In genomic region chr11:60248596-60249404, GRCm38 (mm10) we compare ENCODE assay signal across 9 mouse cellular contexts. TPM values are rescaled to one million over a fixed set of nuclear protein-coding genes. Genes with fewer than 3 reads are reported as not detected.
DNase-seq lines count a peak whose midpoint lies in the region; ATAC-seq and TF ChIP-seq lines count a peak whose summit lies in the region.
"Had no signal": no experiment of that assay in that cellular context is flagged by ENCODE, and none has a peak within 500 bp of the region (broad histone marks: within the 10 kb centered on the region; RNA-seq: fewer than 3 reads in every experiment).

No protein-coding gene starts in this region.

- H3K4me1 ChIP-seq in lung, postnatal 0 days (ENCODE audit: insufficient read depth, low read depth, low read length): no peaks in the 10 kb centered on the region; the same call in 1 of the 2 replicates
- peaks cover 7% of the 10 kb centered on the region; the same call in 1 of the 2 replicates for H3K4me1 ChIP-seq in forebrain, embryonic 11.5 days (replicated peaks; ENCODE audit: control insufficient read depth, insufficient read depth, low read length)

- peak; percentile 54 for ATAC-seq in lung, postnatal 0 days
- ATAC-seq in forebrain, embryonic 11.5 days (replicated peaks; ENCODE audit: low FRiP score): no peak
- no peak for ATAC-seq in activated CD4-positive, CD25-positive, alpha-beta regulatory T cell, adult 4 months

- H3K27me3 ChIP-seq in lung, postnatal 0 days (replicated peaks; ENCODE audit: insufficient read depth, low read length): no peaks in the 10 kb centered on the region
- no peaks in the 10 kb centered on the region for H3K27me3 ChIP-seq in forebrain, embryonic 11.5 days (ENCODE audit: control insufficient read depth, insufficient read depth, low read length)

- H3K4me3 ChIP-seq in lung, postnatal 0 days (ENCODE audit: low read depth, low read length): no peak overlapping the region
- no peak overlapping the region for H3K4me3 ChIP-seq in forebrain, embryonic 11.5 days (ENCODE audit: low read depth, low read length)
- H3K4me3 ChIP-seq: heart, adult 2 months had no signal

- H3K27ac ChIP-seq in lung, postnatal 0 days (ENCODE audit: low read length): no peak overlapping the region
- peak overlapping the region; percentile 37; the same call in 1 of the 2 replicates for H3K27ac ChIP-seq in forebrain, embryonic 11.5 days (ENCODE audit: low read depth, low read length)
- H3K27ac ChIP-seq: heart, adult 2 months had no signal

- peak; percentile 38 for TF ChIP-seq CTCF in lung, postnatal 0 days (IDR thresholded peaks at IDR 0.05)

- peak; percentile 39 for DNase-seq in lung, postnatal 0 days (ENCODE audit: low spot score)
- DNase-seq in lung, postnatal 14 days: no peak
- no peak for DNase-seq in forebrain, embryonic 11.5 days (ENCODE audit: low spot score)
- peak; percentile 42 to 50 for DNase-seq in lung, postnatal 4 days
- peak; percentile 87 for DNase-seq in thymus, postnatal 0 days (ENCODE audit: low spot score)
- DNase-seq in heart, postnatal 4 days: no peak
- DNase-seq in kidney, adult 9 months: no peak
- DNase-seq: heart, adult 2 months had no signal

- no peak for TF ChIP-seq EP300 in lung, postnatal 0 days (IDR thresholded peaks at IDR 0.05)

- H3K9me3 ChIP-seq in lung, postnatal 0 days (ENCODE audit: low read length): no peaks in the 10 kb centered on the region
- no peaks in the 10 kb centered on the region for H3K9me3 ChIP-seq in forebrain, embryonic 11.5 days (ENCODE audit: control insufficient read depth, low read length)

- H3K4me2 ChIP-seq in lung, postnatal 0 days (replicated peaks; ENCODE audit: low read depth, low read length): no peak overlapping the region
- no peak overlapping the region for H3K4me2 ChIP-seq in forebrain, embryonic 11.5 days (ENCODE audit: low read depth, low read length, severe bottlenecking)

- H3K9ac ChIP-seq in lung, postnatal 0 days (replicated peaks; ENCODE audit: low read depth): no peak overlapping the region
- H3K9ac ChIP-seq in forebrain, embryonic 11.5 days (ENCODE audit: low read length): 0 out of 2 replicates have a peak overlapping the region, but pooled peaks have one; percentile 2

- H3K36me3 ChIP-seq in lung, postnatal 0 days (ENCODE audit: insufficient read depth, low read length): no peaks in the 10 kb centered on the region
- H3K36me3 ChIP-seq in forebrain, embryonic 11.5 days (ENCODE audit: control insufficient read depth, insufficient read depth, low read length): no peaks in the 10 kb centered on the region; the same call in 1 of the 2 replicates

- WGBS in lung, postnatal 0 days: 34% methylated on average over 13 of the region's 13 CpGs
- 56% methylated on average over 13 of the region's 13 CpGs for WGBS in forebrain, embryonic 11.5 days

RNA-seq across cellular contexts. Expression of gene Srebf1, which starts 26.4 kb away (rescaled TPM):
- polyA plus RNA-seq in lung, postnatal 0 days (2015; fragmentation: Nextera tagmentation; extraction: Ambion mirVana): 61.7 and 70.1 TPM in 2 replicates
- 63.9 and 68.7 TPM in 2 replicates for polyA plus RNA-seq in forebrain, embryonic 11.5 days (2014; fragmentation: Nextera tagmentation; extraction: Ambion mirVana)
- 82.6 and 100 TPM in 2 replicates for polyA plus RNA-seq in thymus, postnatal 0 days (2015; fragmentation: Nextera tagmentation; extraction: Ambion mirVana)
- 10 to 100 TPM; 23.6 to 35.9 TPM for polyA plus RNA-seq in activated CD4-positive, CD25-positive, alpha-beta regulatory T cell, adult 4 months (2017; shearing (Covaris generic))
- total RNA-seq in heart, postnatal 4 days (2021): 10 to 100 TPM; 35.8 to 50.8 TPM

Comparison
In these comparisons a context has a peak if more than half of its experiments do, and no peak if none do; other contexts are left out.
1. DNase-seq: peak in lung, postnatal 0 days (single experiment), lung, postnatal 4 days (2 of 2) and thymus, postnatal 0 days (single experiment); none in lung, postnatal 14 days (single experiment), forebrain, embryonic 11.5 days (single experiment), heart, postnatal 4 days (single experiment) and kidney, adult 9 months (single experiment).